Mouse (Mus musculus) kidney, adult 2 months (tissue): ENCODE data around the gene Gnb1.

Experiments
- CTCF ChIP-seq: fragments of 200-500 bp; conservative IDR thresholded peaks from 2 replicates; pipeline ENCODE4 v1.5.1; 2011; ENCODE audit warnings: low read depth, mild to moderate bottlenecking, control low read depth, low read length, moderate library complexity, mixed read lengths; ENCODE audit not compliant: insufficient read depth, insufficient read length
- POLR2A ChIP-seq: fragments of 200-500 bp; IDR thresholded peaks from one replicate; pipeline ENCODE4 v1.6.1; 2011; ENCODE audit warnings: low read depth, low read length, control low read depth

DNA sequence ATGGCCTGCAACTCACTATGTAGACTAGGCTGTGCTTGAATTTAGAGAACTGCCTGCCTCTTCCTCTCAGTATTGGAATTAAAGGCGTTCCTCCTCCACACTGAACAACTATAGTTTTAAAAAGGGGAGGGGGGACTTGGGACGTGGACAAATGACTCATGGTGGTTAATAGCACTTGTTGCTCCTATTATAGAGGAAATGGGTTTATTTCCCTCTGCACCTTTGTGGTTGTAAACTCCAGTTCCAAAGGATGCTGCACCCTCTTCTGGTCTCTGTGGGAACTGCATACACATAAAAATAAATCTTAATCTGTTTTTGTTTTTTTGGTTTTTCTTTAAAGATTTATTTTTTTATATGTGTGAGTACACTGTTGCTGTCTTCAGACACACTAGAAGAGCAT lies 77.0 kb downstream of the Gnb1 start:
- TF ChIP-seq CTCF = 0 out of 2 replicates have a peak, but pooled peaks have one; percentile 17
- TF ChIP-seq POLR2A = no peak
